Mouse (Mus musculus) hindbrain, postnatal 0 days (tissue): ENCODE measurements around the gene C1rl. TPM values are rescaled to one million over a fixed set of nuclear protein-coding genes. Genes with fewer than 3 reads are reported as not detected.
A peak's percentile ranks its signal among the peaks of the same experiment; 100 is the strongest.
"Not testable (repeated sequence)": the region's sequence is repeated elsewhere in the genome, so short reads cannot be mapped to it uniquely, and the experiment has no call there.

ENCODE experiments used
- ATAC-seq: fragments of 200-750 bp; cut with Nextera tagmentation; 2 replicates; pipeline ENCODE4 v1.8.0; 2017; ENCODE audit warnings: mild to moderate bottlenecking, moderate TSS enrichment, moderate library complexity
- DNase-seq: peaks from one replicate; pipeline ENCODE4 v3.0.0-alpha.2; 2015; ENCODE audit warnings: low spot score
- H3K27ac ChIP-seq: fragments of 300-500 bp; sonication (generic); 2 replicates; pipeline ENCODE4 v1.5.1; 2014; ENCODE audit warnings: mild to moderate bottlenecking
- H3K27me3 ChIP-seq: fragments of 300-500 bp; sonication (generic); 2 replicates; pipeline ENCODE4 v1.6.1; 2014; ENCODE audit warnings: low read length, mixed read lengths; ENCODE audit not compliant: insufficient read depth
- H3K36me3 ChIP-seq: fragments of 300-500 bp; sonication (generic); 2 replicates; pipeline ENCODE4 v1.6.1; 2014; ENCODE audit warnings: low read length, mixed read lengths; ENCODE audit not compliant: insufficient read depth
- H3K4me1 ChIP-seq: fragments of 300-500 bp; sonication (generic); 2 replicates; pipeline ENCODE4 v1.6.1; 2014; ENCODE audit warnings: antibody characterized with exemption, low read length, mixed read lengths; ENCODE audit not compliant: insufficient read depth
- H3K4me2 ChIP-seq: fragments of 300-500 bp; sonication (generic); 2 replicates; pipeline ENCODE4 v1.6.1; 2014; ENCODE audit warnings: low read depth, mild to moderate bottlenecking, low read length, moderate library complexity, mixed read lengths
- H3K4me3 ChIP-seq: fragments of 300-500 bp; sonication (generic); 2 replicates; pipeline ENCODE4 v1.5.1; 2014; ENCODE audit warnings: low read length
- H3K9ac ChIP-seq: fragments of 300-500 bp; sonication (generic); replicated peaks from 2 replicates; pipeline ENCODE4 v1.6.1; 2014; ENCODE audit warnings: mild to moderate bottlenecking, low read length, moderate library complexity, mixed read lengths
- H3K9me3 ChIP-seq: fragments of 300-500 bp; sonication (generic); 2 replicates; pipeline ENCODE4 v1.6.1; 2016; ENCODE audit warnings: low read length, mixed read lengths
- CTCF ChIP-seq: IDR thresholded peaks from 2 replicates; pipeline ENCODE4 v1.5.1; 2016; ENCODE audit warnings: antibody characterized with exemption, control low read depth, low read depth
- WGBS: fragments of 180-500 bp; shearing (Covaris S2); extraction: QIAGEN DNeasy Blood & Tissue Kit; methylation state at CpG from one replicate; pipeline ENCODE4 v1.1.7; 2014; 5-methylcytosine and 5-hydroxymethylcytosine counted together
- polyA plus RNA-seq: library from polyadenylated mRNA; unstranded; fragments of >200 nt; fragmentation: Nextera tagmentation; extraction: Ambion mirVana; gene quantifications from 2 replicates; pipeline ENCODE4 v1.2.1, GENCODE M21; 2015
- total RNA-seq: library from RNA; depleted of rRNA; stranded (reverse); fragments of >200 nt; gene quantifications from 2 replicates; pipeline ENCODE4 v1.2.3, GENCODE M21; 2014

The C1rl gene
- total and polyA plus RNA-seq, 2 experiments from 2014 or later = 0.31 to 0.41 TPM

GRCm38 (mm10) chr6:124459388-124459787 is 33.5 kb upstream of the C1rl start:
- H3K4me2 ChIP-seq = no peak overlapping the region
- no peak overlapping the region for H3K9ac ChIP-seq
- no peak for TF ChIP-seq CTCF
- peaks cover 9% of the 10 kb centered on the region; the same call in 1 of the 2 replicates for H3K4me1 ChIP-seq
- no peak for ATAC-seq
- 87% methylated on average over 4 of the region's 4 CpGs for WGBS
- no peak overlapping the region for H3K4me3 ChIP-seq
- no peaks in the 10 kb centered on the region for H3K36me3 ChIP-seq
- DNase-seq = no peak
- no peaks in the 10 kb centered on the region for H3K27me3 ChIP-seq
- H3K9me3 ChIP-seq = no peaks in the 10 kb centered on the region
- H3K27ac ChIP-seq = no peak overlapping the region

DNA sequence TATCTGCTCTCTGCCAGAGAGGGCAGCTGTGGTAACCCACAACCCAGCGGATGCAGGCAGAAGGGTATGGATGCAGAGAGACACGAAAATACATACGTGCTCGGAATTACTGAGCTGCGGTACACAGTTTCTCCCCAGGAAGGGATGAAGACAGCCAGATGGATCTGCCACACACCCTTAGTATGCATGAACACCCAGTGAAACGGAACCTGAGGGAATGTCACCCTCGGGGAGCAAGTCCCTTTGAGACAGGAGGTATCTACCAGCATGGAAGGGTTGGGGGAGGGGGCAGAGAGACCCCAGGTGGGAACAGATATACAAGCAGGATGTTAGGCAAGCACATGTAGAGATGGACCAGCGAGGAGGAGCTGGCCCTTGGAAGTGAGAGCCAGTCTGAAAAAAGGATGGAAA is 29.0 kb upstream of the C1rl start:
- H3K27ac ChIP-seq = peak overlapping the region; percentile 89
- H3K9me3 ChIP-seq = no peaks in the 10 kb centered on the region
- ATAC-seq = peak; percentile 46
- peak; percentile 64 for DNase-seq
- H3K9ac ChIP-seq = peak overlapping the region; percentile 81
- no peak for TF ChIP-seq CTCF
- WGBS = 11% methylated on average over 8 of the region's 8 CpGs
- H3K27me3 ChIP-seq = no peaks in the 10 kb centered on the region
- H3K4me1 ChIP-seq = peaks cover 14% of the 10 kb centered on the region
- no peaks in the 10 kb centered on the region for H3K36me3 ChIP-seq
- H3K4me3 ChIP-seq = peak overlapping the region; percentile 59
- peak overlapping the region; percentile 74 for H3K4me2 ChIP-seq

DNA sequence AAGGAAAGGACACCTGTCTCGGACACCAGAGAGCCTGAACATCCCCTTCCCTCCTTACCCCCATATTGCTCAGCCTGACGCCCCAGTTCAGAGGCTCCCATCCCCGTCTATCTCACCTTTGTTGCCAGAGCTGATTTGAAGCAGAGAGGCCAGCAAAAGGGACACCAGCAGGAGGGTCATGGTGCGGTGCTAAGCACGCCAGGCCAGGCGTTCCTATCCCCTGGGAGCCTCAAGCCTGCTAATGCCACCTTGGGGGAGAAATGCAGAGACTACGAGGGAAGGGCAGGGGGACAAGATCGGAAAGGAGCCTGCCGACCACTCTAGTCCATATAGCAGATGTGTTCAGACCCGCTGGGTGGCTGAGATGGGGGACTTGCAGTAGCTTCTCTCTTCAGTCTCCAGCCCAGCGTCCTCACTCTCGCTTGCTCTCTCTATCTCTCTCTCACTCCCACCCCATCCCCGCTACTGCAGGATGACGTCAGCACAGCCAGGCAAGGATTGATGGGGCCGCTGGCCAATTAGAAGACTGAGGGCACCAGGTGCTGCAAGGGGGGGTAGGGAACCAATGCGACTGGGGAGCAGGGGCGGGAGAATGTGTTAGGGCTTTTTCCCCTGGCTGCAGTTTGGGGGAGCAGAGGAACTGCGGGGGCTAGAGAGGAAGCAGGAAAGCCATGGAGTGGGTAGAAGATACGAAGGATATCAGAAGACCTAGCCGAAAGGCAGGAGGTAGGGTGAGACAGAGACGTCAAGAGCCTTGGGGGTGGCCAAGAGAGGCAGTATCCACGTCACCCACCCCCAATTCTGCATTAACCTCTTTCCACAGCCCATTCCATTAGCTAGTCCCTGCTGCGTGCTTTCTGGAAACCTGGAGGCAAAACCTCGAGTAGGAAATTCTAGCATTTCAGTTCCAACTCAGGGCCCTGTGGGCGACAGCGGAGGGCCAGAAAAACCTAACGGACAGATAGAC is 28.3 kb upstream of the C1rl start, which contains the start of gene Clstn3:
Clstn3 (minus strand) TSS at position 490 of the 967 bp plus-strand sequence.
- Histone ChIP-seq H3K36me3 (no peaks in the 10 kb centered on the region), H3K4me3 (peak within 1 kb of the TSS; percentile 59), H3K9ac (peak within 1 kb of the TSS; percentile 81), H3K27ac (peak within 1 kb of the TSS; percentile 89), H3K4me1 (peaks cover 14% of the 10 kb centered on the region), H3K4me2 (peak within 1 kb of the TSS; percentile 74), H3K27me3 (no peaks in the 10 kb centered on the region), H3K9me3 (no peaks in the 10 kb centered on the region)
- 6% methylated on average over 27 of the region's 27 CpGs for WGBS
- TF ChIP-seq CTCF = no peak
- ATAC-seq (peak; percentile 95), DNase-seq (peak; percentile 97)

GRCm38 (mm10) chr6:124465299-124465698 is 27.6 kb upstream of the C1rl start:
- no peaks in the 10 kb centered on the region for H3K36me3 ChIP-seq
- TF ChIP-seq CTCF = no peak
- ATAC-seq (no peak), DNase-seq (no peak)
- peak overlapping the region; percentile 74 for H3K4me2 ChIP-seq
- peak overlapping the region; percentile 59 for H3K4me3 ChIP-seq
- peak overlapping the region; percentile 81 for H3K9ac ChIP-seq
- H3K9me3 ChIP-seq = no peaks in the 10 kb centered on the region
- H3K27ac ChIP-seq = peak overlapping the region; percentile 89
- 30% methylated on average over 6 of the region's 6 CpGs for WGBS
- H3K27me3 ChIP-seq = no peaks in the 10 kb centered on the region
- H3K4me1 ChIP-seq = peaks cover 14% of the 10 kb centered on the region

DNA sequence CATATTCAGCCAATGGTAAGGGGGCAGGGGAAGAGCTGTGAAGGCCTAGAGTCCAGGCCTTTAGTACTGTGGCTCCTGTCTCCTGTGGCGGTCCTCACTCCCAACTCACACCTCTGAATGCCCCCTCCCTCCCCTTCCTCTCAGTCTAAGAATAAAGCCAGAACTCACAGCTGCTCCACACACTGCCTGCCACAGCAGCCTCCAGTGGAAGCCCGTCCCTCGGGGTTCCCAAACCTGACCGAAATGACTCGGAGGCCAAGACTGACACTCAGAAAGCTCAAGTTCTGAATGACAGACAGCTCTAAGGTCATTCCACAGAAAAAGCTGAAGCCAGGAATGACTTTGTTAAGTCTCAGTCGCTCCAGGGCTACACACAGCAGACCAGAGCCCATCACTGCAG is 27.2 kb upstream of the C1rl start:
- Histone ChIP-seq H3K9ac (peak overlapping the region; percentile 81; the same call in 1 of the 2 replicates), H3K9me3 (no peaks in the 10 kb centered on the region), H3K27me3 (no peaks in the 10 kb centered on the region), H3K36me3 (no peaks in the 10 kb centered on the region), H3K4me2 (peak overlapping the region; percentile 74), H3K27ac (peak overlapping the region; percentile 89), H3K4me1 (peaks cover 14% of the 10 kb centered on the region), H3K4me3 (no peak overlapping the region)
- WGBS = 63% methylated on average over 6 of the region's 6 CpGs
- DNase-seq = no peak
- ATAC-seq = no peak
- no peak for TF ChIP-seq CTCF

DNA sequence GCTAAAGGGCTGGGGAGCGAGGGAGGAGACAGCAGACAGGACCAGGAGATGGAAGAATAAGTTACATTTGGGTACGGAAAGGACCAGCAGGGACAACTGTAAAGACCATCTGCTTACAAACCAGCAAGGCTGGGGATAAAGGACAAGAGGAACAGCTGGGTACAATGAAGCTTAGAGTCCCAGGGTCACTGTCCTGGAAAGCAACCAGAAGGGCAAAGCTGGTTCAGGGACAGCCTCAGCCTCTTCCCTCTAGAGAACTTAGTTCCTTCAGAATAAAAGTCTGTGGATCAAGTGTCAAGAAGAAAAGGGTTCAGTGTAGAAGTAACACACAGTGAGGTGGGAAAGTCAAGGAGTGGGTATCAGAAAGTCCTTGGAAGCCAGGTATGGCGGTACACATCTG is 21.8 kb upstream of the C1rl start:
- Histone ChIP-seq H3K9ac (no peak overlapping the region), H3K4me3 (no peak overlapping the region), H3K9me3 (no peaks in the 10 kb centered on the region), H3K36me3 (no peaks in the 10 kb centered on the region), H3K27ac (no peak overlapping the region), H3K4me1 (no peaks in the 10 kb centered on the region), H3K27me3 (no peaks in the 10 kb centered on the region), H3K4me2 (no peak overlapping the region)
- WGBS = 78% methylated on average over 3 of the region's 3 CpGs
- ATAC-seq (no peak), DNase-seq (no peak)
- no peak for TF ChIP-seq CTCF

- H3K4me3 ChIP-seq, H3K4me2 ChIP-seq, H3K9me3 ChIP-seq, ATAC-seq, H3K27ac ChIP-seq, H3K9ac ChIP-seq, DNase-seq, H3K36me3 ChIP-seq, H3K27me3 ChIP-seq, H3K4me1 ChIP-seq: not testable (repeated sequence)
- WGBS = 85% methylated on average over 6 of the region's 6 CpGs
Measured at GRCm38 (mm10) chr6:124471783-124472638, 20.9 kb upstream of the C1rl start.
